Mouse (Mus musculus) CD4-positive, CD25-positive, alpha-beta regulatory T cell, adult 4 months (primary cell): ENCODE measurements around the gene Minpp1. TPM values are rescaled to one million over a fixed set of nuclear protein-coding genes. Genes with fewer than 3 reads are reported as not detected.

Experiments used
- ATAC-seq: one replicate; pipeline ENCODE4 v1.8.0; 2017
- polyA plus RNA-seq, 2 experiments: library from polyadenylated mRNA; unstranded; fragments of 100-300 nt; shearing (Covaris generic); gene quantifications; one replicate each; pipeline ENCODE4 v1.2.1; 2017

Gene Minpp1
- polyA plus RNA-seq, 2 experiments from 2014 or later, result 6.0 to 8.4 TPM

GRCm38 (mm10) chr19:32489166-32489895 lies 3.8 kb downstream of the Minpp1 start:
- no peak for ATAC-seq

GRCm38 (mm10) chr19:32490976-32491375 lies 5.4 kb downstream of the Minpp1 start:
- peak; percentile 48 for ATAC-seq

GRCm38 (mm10) chr19:32492339-32492738 lies 6.8 kb downstream of the Minpp1 start:
- no peak for ATAC-seq

- no peak for ATAC-seq
Measured at GRCm38 (mm10) chr19:32492981-32493380, 7.4 kb downstream of the Minpp1 start.

- no peak for ATAC-seq
Measured at GRCm38 (mm10) chr19:32493471-32493870, 7.9 kb downstream of the Minpp1 start.

GRCm38 (mm10) chr19:32494611-32495010 lies 9.0 kb downstream of the Minpp1 start:
- no peak for ATAC-seq

- no peak for ATAC-seq
Measured at GRCm38 (mm10) chr19:32495034-32495433, 9.5 kb downstream of the Minpp1 start.

- no peak for ATAC-seq
Measured at GRCm38 (mm10) chr19:32497411-32497810, 11.8 kb downstream of the Minpp1 start.

- no peak for ATAC-seq
Measured at GRCm38 (mm10) chr19:32498002-32498401, 12.4 kb downstream of the Minpp1 start.

GRCm38 (mm10) chr19:32501414-32501813 lies 15.8 kb downstream of the Minpp1 start:
- no peak for ATAC-seq

GRCm38 (mm10) chr19:32506081-32506480 lies 20.5 kb downstream of the Minpp1 start:
- no peak for ATAC-seq

GRCm38 (mm10) chr19:32506514-32506913 lies 20.9 kb downstream of the Minpp1 start:
- ATAC-seq, result no peak

- no peak for ATAC-seq
Measured at GRCm38 (mm10) chr19:32507100-32507499, 21.5 kb downstream of the Minpp1 start.

GRCm38 (mm10) chr19:32507526-32507925 lies 22.0 kb downstream of the Minpp1 start:
- no peak for ATAC-seq

GRCm38 (mm10) chr19:32510267-32510666 lies 24.7 kb downstream of the Minpp1 start:
- no peak for ATAC-seq

GRCm38 (mm10) chr19:32510962-32511361 lies 25.4 kb downstream of the Minpp1 start:
- no peak for ATAC-seq

GRCm38 (mm10) chr19:32512518-32512917 lies 26.9 kb downstream of the Minpp1 start:
- ATAC-seq, result no peak

GRCm38 (mm10) chr19:32516575-32516974 lies 31.0 kb downstream of the Minpp1 start:
- no peak for ATAC-seq

GRCm38 (mm10) chr19:32521446-32521845 lies 35.9 kb downstream of the Minpp1 start:
- no peak for ATAC-seq

- ATAC-seq, result no peak
Measured at GRCm38 (mm10) chr19:32522247-32522646, 36.7 kb downstream of the Minpp1 start.

GRCm38 (mm10) chr19:32522753-32523307 lies 37.3 kb downstream of the Minpp1 start:
- ATAC-seq, result no peak

GRCm38 (mm10) chr19:32523769-32524515 lies 38.4 kb downstream of the Minpp1 start:
- ATAC-seq, result peak; percentile 26

- no peak for ATAC-seq
Measured at GRCm38 (mm10) chr19:32524516-32524860, 38.9 kb downstream of the Minpp1 start.

- no peak for ATAC-seq
Measured at GRCm38 (mm10) chr19:32527139-32527538, 41.6 kb downstream of the Minpp1 start.
